Mouse (Mus musculus): ENCODE results near the gene Tanc1.

DNA sequence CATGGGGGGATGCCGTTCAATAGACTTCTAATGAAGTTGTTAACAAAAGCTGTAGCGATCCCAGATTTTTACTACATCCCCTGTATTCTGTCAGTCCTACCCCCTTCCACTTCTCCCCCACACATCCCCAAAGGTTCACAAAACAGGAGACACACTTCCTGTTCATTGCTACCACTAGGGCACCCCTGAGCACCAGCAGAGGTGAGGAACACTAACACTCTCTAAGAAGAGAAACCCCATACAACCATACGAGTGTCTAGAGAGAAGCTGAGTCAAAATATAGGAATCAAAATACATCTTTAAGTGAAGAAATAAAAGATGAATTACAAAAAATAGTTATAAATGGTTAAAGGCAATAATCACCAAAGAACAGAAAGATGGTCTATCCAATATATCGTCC, 49.6 kb upstream of the Tanc1 start:
- TF ChIP-seq POLR2A (IDR thresholded peaks at IDR 0.05; ENCODE audit: low read depth, low read length) (no peak), CTCF (IDR thresholded peaks at IDR 0.05; ENCODE audit: extremely low read depth, insufficient read length, insufficient replicate concordance, low read depth, low read length) (no peak)

Measured in small intestine, adult 2 months (tissue).